Mouse (Mus musculus) kidney, adult 2 months (tissue): Measurements from ENCODE around the gene Tubgcp3.

Source experiments
- CTCF ChIP-seq: fragments of 200-500 bp; conservative IDR thresholded peaks from 2 replicates; pipeline ENCODE4 v1.5.1; 2011; ENCODE audit warnings: low read depth, mild to moderate bottlenecking, control low read depth, low read length, moderate library complexity, mixed read lengths; ENCODE audit not compliant: insufficient read depth, insufficient read length
- POLR2A ChIP-seq: fragments of 200-500 bp; IDR thresholded peaks from one replicate; pipeline ENCODE4 v1.6.1; 2011; ENCODE audit warnings: low read depth, low read length, control low read depth

DNA sequence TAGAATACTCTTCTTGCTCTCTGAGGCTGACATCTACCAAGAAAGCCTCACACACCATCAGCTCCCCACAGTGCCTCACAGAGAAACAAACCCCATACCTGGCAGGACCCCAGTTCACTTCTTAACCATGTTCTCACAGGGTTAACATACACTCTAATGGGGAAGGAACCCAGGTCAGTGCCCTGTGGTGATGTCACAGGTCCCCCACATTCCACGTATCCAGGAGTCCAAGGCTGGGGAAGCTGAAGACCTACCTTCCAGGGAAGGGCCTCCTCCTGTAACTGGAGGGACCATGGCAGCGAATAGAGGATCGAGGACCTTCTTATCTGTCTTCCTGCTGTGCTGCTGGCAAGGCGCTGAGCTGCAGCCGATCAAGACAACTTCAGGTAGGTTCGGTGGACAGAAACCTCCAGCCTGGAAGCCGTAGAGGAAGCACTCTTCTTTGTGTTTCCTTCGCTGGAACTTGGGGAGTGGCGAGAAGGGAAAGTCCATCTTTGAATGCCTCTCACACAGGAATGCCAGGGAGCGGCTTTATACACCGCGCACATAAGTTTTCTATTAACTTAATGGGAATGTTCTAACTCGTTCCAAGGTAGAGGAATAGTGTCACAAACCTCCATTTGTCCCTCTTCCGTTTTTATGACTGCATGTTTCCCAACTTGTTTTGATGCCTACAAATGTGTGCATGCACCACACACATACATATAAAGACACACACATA is 99.1 kb downstream of the Tubgcp3 start, which contains the start of gene Spaca7:
- no peak for TF ChIP-seq CTCF
- no peak for TF ChIP-seq POLR2A
